Mouse (Mus musculus) ES-Bruce4 (cell line): Measurements from ENCODE around the gene Glrx5.

ENCODE experiments used
- CTCF ChIP-seq: IDR thresholded peaks from one replicate; pipeline ENCODE4 v1.8.1; 2011; ENCODE audit warnings: low read depth, low read length
- EP300 ChIP-seq: IDR thresholded peaks from 2 replicates; pipeline ENCODE4 v1.6.1; 2011; ENCODE audit warnings: low read depth, low read length; ENCODE audit not compliant: insufficient read depth
- POLR2A ChIP-seq: IDR thresholded peaks from one replicate; pipeline ENCODE4 v1.8.1; 2011; ENCODE audit warnings: low read length; ENCODE audit not compliant: insufficient read depth

DNA sequence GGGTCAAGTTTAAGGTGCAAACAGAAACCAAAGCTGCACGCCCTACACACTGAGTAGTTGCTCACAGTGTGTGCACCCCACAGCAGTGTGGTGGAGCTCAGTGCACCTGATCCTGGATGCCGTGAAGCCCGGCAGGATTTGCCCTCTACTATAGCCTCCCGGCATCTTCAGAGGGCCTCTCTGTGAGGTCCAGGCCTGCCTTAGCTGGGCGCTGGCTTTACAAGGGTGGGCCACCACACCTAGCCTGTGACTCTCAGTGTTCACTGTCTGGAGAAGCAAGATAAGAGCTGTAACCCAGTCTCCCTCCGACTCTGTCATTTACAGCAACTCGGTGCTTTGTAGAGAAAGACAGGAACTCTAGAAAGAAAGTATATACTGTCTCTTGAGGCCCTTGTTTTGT, 6.4 kb downstream of the Glrx5 start:
- TF ChIP-seq CTCF (no peak), POLR2A (no peak), EP300 (no peak)
